Comparison of ENCODE assay signal across 9 mouse cellular contexts in the genomic region with DNA sequence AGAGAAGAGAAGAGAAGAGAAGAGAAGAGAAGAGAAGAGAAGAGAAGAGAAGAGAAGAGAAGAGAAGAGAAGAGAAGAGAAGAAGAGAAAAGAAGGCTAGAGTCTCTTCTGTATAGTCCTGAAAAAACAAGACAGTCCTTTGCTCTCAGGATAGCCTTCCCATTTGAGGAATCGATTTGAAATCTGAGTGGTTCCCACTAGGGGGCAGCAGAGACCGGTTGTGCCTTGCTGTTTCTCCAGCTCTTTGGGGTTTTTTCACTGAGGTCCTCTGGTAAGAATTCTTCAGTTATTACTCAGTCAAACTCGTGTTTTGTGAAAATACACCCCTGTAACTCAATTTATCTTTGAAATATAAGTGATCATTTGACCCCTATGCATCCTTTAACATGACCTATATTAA. TPM values are rescaled to one million over a fixed set of nuclear protein-coding genes. Genes with fewer than 3 reads are reported as not detected.
DNase-seq lines count a peak whose midpoint lies in the region; ATAC-seq lines count a peak whose summit lies in the region.
"Had no signal": no experiment of that assay in that cellular context is flagged by ENCODE, and none has a peak within 500 bp of the region (broad histone marks: within the 10 kb centered on the region; RNA-seq: fewer than 3 reads in every experiment).

No protein-coding gene starts in this region.

- H3K36me3 ChIP-seq in heart, embryonic 12.5 days = no peaks in the 10 kb centered on the region
- no peaks in the 10 kb centered on the region for H3K36me3 ChIP-seq in forebrain, embryonic 13.5 days (ENCODE audit: poor library complexity, severe bottlenecking)
- no peaks in the 10 kb centered on the region for H3K36me3 ChIP-seq in hindbrain, embryonic 15.5 days
- no peaks in the 10 kb centered on the region for H3K36me3 ChIP-seq in midbrain, embryonic 16.5 days (ENCODE audit: control insufficient read depth, insufficient read depth, low read length)

- no peak overlapping the region for H3K9ac ChIP-seq in heart, embryonic 12.5 days
- no peak overlapping the region for H3K9ac ChIP-seq in forebrain, embryonic 13.5 days
- no peak overlapping the region for H3K9ac ChIP-seq in hindbrain, embryonic 15.5 days
- no peak overlapping the region for H3K9ac ChIP-seq in midbrain, embryonic 16.5 days (ENCODE audit: low read depth, low read length)

- peak; percentile 72 to 93 for DNase-seq in heart, adult 18-20 months
- DNase-seq in c-Kit-positive CD71-negative TER-119-negative erythroid progenitor cells, embryonic 14.5 days (ENCODE audit: low read depth) = peak; percentile 70
- peak; percentile 83 to 93 for DNase-seq in left cerebral cortex, postnatal 14 days (ENCODE audit: low spot score in 2 of 2)
- peak; percentile 50 for DNase-seq in spleen, adult 12 weeks (ENCODE audit: low spot score)

- H3K9me3 ChIP-seq in heart, embryonic 12.5 days (replicated peaks) = no peaks in the 10 kb centered on the region
- no peaks in the 10 kb centered on the region for H3K9me3 ChIP-seq in forebrain, embryonic 13.5 days (replicated peaks)
- no peaks in the 10 kb centered on the region for H3K9me3 ChIP-seq in hindbrain, embryonic 15.5 days
- no peaks in the 10 kb centered on the region for H3K9me3 ChIP-seq in midbrain, embryonic 16.5 days (replicated peaks; ENCODE audit: control insufficient read depth, low read length, poor library complexity, severe bottlenecking)

- no peak overlapping the region for H3K27ac ChIP-seq in heart, embryonic 12.5 days (ENCODE audit: poor library complexity, severe bottlenecking)
- H3K27ac ChIP-seq in forebrain, embryonic 13.5 days = no peak overlapping the region
- H3K27ac ChIP-seq in hindbrain, embryonic 15.5 days (replicated peaks) = no peak overlapping the region
- no peak overlapping the region for H3K27ac ChIP-seq in midbrain, embryonic 16.5 days (ENCODE audit: low read length)

- intact Hi-C loops in left cerebral cortex, postnatal 14 days (cut with DNase I) = loop anchor here (5.0 to 10.0 kb wide), 3 partner anchors 173 to 440 kb away; partner anchors contain the start of gene Cemip

- WGBS in heart, embryonic 12.5 days = 1% methylated on average over 3 of the region's 3 CpGs
- WGBS in forebrain, embryonic 13.5 days = 0% methylated on average over 3 of the region's 3 CpGs
- WGBS in hindbrain, embryonic 15.5 days = 0% methylated on average over 3 of the region's 3 CpGs
- 0% methylated on average over 3 of the region's 3 CpGs for WGBS in midbrain, embryonic 16.5 days

- no peaks in the 10 kb centered on the region for H3K4me1 ChIP-seq in heart, embryonic 12.5 days (replicated peaks)
- no peaks in the 10 kb centered on the region for H3K4me1 ChIP-seq in forebrain, embryonic 13.5 days
- no peaks in the 10 kb centered on the region for H3K4me1 ChIP-seq in hindbrain, embryonic 15.5 days (replicated peaks)
- no peaks in the 10 kb centered on the region for H3K4me1 ChIP-seq in midbrain, embryonic 16.5 days (ENCODE audit: control insufficient read depth, insufficient read depth, low read length)

- 0 out of 2 replicates have a peak, but pooled peaks cover 4% of the 10 kb centered on the region for H3K27me3 ChIP-seq in heart, embryonic 12.5 days (replicated peaks)
- no peaks in the 10 kb centered on the region for H3K27me3 ChIP-seq in forebrain, embryonic 13.5 days
- H3K27me3 ChIP-seq in hindbrain, embryonic 15.5 days = no peaks in the 10 kb centered on the region
- H3K27me3 ChIP-seq in midbrain, embryonic 16.5 days (ENCODE audit: control insufficient read depth, insufficient read depth, low read depth, low read length) = no peaks in the 10 kb centered on the region

- H3K4me3 ChIP-seq in heart, embryonic 12.5 days = no peak overlapping the region
- H3K4me3 ChIP-seq in forebrain, embryonic 13.5 days = no peak overlapping the region
- no peak overlapping the region for H3K4me3 ChIP-seq in hindbrain, embryonic 15.5 days
- H3K4me3 ChIP-seq in midbrain, embryonic 16.5 days (ENCODE audit: low read depth, low read length) = no peak overlapping the region
- H3K4me3 ChIP-seq: myocyte had no signal

- ATAC-seq in heart, embryonic 12.5 days (ENCODE audit: insufficient number of reproducible peaks, low FRiP score) = no peak
- ATAC-seq in forebrain, embryonic 13.5 days = peak; percentile 51; the same call in 1 of the 2 replicates
- ATAC-seq in hindbrain, embryonic 15.5 days (ENCODE audit: low FRiP score, low read depth) = peak; percentile 66; the same call in 1 of the 2 replicates
- ATAC-seq in midbrain, embryonic 16.5 days = peak; percentile 80

- H3K4me2 ChIP-seq in heart, embryonic 12.5 days = no peak overlapping the region
- H3K4me2 ChIP-seq in forebrain, embryonic 13.5 days = no peak overlapping the region
- H3K4me2 ChIP-seq in hindbrain, embryonic 15.5 days = no peak overlapping the region
- no peak overlapping the region for H3K4me2 ChIP-seq in midbrain, embryonic 16.5 days (ENCODE audit: low read length)

RNA-seq across cellular contexts. Expression of gene Mesd, which starts 30.3 kb away (rescaled TPM):
- 10 to 100 TPM; 49.3 to 54.9 TPM for total RNA-seq in heart, adult 18-20 months (2021)
- polyA plus RNA-seq in heart, embryonic 12.5 days (2016; fragmentation: Nextera tagmentation; extraction: Ambion mirVana) = 101 and 107 TPM in 2 replicates
- 68.8 and 69.1 TPM in 2 replicates for polyA plus RNA-seq in forebrain, embryonic 13.5 days (2015; fragmentation: Nextera tagmentation; extraction: Ambion mirVana)
- polyA plus RNA-seq in hindbrain, embryonic 15.5 days (2015; fragmentation: Nextera tagmentation; extraction: Ambion mirVana) = 67.1 and 79.1 TPM in 2 replicates
- 10 to 100 TPM; 44.6 to 54.9 TPM for total RNA-seq in left cerebral cortex, postnatal 14 days (2021)
- polyA plus RNA-seq in midbrain, embryonic 16.5 days (2015; fragmentation: Nextera tagmentation; extraction: Ambion mirVana) = 61.7 and 65.9 TPM in 2 replicates

RNA-seq across cellular contexts. Expression of gene Tlnrd1, which starts 30.5 kb away (rescaled TPM):
- 1 to 10 TPM; 8.3 TPM for total RNA-seq in heart, adult 18-20 months (2021)
- 21.2 and 22.6 TPM in 2 replicates for polyA plus RNA-seq in heart, embryonic 12.5 days (2016; fragmentation: Nextera tagmentation; extraction: Ambion mirVana)
- polyA plus RNA-seq in forebrain, embryonic 13.5 days (2015; fragmentation: Nextera tagmentation; extraction: Ambion mirVana) = 4.1 and 4.2 TPM in 2 replicates
- polyA plus RNA-seq in hindbrain, embryonic 15.5 days (2015; fragmentation: Nextera tagmentation; extraction: Ambion mirVana) = 11.1 and 11.5 TPM in 2 replicates
- total RNA-seq in left cerebral cortex, postnatal 14 days (2021) = 10 to 100 TPM; 18.5 to 20.7 TPM
- 7.1 and 7.6 TPM in 2 replicates for polyA plus RNA-seq in midbrain, embryonic 16.5 days (2015; fragmentation: Nextera tagmentation; extraction: Ambion mirVana)
